Mouse (Mus musculus): ENCODE results near the gene Sbno2. TPM values are rescaled to one million over a fixed set of nuclear protein-coding genes. Genes with fewer than 3 reads are reported as not detected.
A peak's percentile ranks its signal among the peaks of the same experiment; 100 is the strongest.

Sbno2 gene
- polyA plus RNA-seq, 1 experiment from 2014 or later = 14.1 TPM

GRCm38 (mm10) chr10:80080396-80081070 lies 24.8 kb downstream of the Sbno2 start:
- Histone ChIP-seq H3K4me3 (ENCODE audit: low read depth, low read length) (no peak overlapping the region), H3K4me2 (ENCODE audit: low read length) (no peak overlapping the region), H3K4me1 (replicated peaks; ENCODE audit: control insufficient read depth, insufficient read depth, low read length) (no peaks in the 10 kb centered on the region), H3K27me3 (replicated peaks; ENCODE audit: control insufficient read depth, insufficient read depth, low read length) (no peaks in the 10 kb centered on the region), H3K9me3 (ENCODE audit: control insufficient read depth, low read length) (no peaks in the 10 kb centered on the region), H3K36me3 (ENCODE audit: control insufficient read depth, insufficient read depth, low read length) (peaks cover 56% of the 10 kb centered on the region), H3K27ac (ENCODE audit: low read depth) (no peak overlapping the region), H3K9ac (ENCODE audit: low read length) (no peak overlapping the region)
- ATAC-seq (replicated peaks; ENCODE audit: low FRiP score, low TSS enrichment, low read depth) = no peak
- DNase-seq (ENCODE audit: low spot score) = no peak
- 81% methylated on average over 16 of the region's 16 CpGs for WGBS

DNA sequence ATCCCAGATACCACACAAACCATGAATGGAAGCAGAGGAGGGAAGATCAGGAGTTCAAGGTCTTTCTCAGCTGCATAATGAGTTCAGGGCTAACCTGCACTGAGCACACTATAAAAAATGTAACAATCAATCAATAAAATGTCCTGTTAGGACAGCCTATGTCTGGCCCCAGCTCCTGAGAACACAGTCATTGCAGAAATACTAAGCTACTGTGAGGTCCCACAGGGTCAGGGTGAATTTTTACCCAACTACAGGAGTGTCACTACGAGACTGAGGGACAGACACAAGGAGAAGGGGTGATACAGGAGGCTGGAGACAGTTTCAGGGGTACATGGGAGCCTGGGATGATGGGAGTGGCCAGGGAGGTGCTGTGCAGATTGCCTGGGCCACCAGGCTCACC lies 27.0 kb downstream of the Sbno2 start:
- WGBS = 87% methylated on average over 1 of the region's 1 CpGs
- Histone ChIP-seq H3K4me3 (ENCODE audit: low read depth, low read length) (no peak overlapping the region), H3K9ac (ENCODE audit: low read length) (no peak overlapping the region), H3K36me3 (ENCODE audit: control insufficient read depth, insufficient read depth, low read length) (peaks cover 36% of the 10 kb centered on the region), H3K27me3 (replicated peaks; ENCODE audit: control insufficient read depth, insufficient read depth, low read length) (no peaks in the 10 kb centered on the region), H3K4me1 (replicated peaks; ENCODE audit: control insufficient read depth, insufficient read depth, low read length) (peaks cover 5% of the 10 kb centered on the region; the same call in 1 of the 2 replicates), H3K9me3 (ENCODE audit: control insufficient read depth, low read length) (no peaks in the 10 kb centered on the region), H3K4me2 (ENCODE audit: low read length) (no peak overlapping the region), H3K27ac (ENCODE audit: low read depth) (no peak overlapping the region)
- DNase-seq (ENCODE audit: low spot score) (no peak), ATAC-seq (replicated peaks; ENCODE audit: low FRiP score, low TSS enrichment, low read depth) (no peak)

DNA sequence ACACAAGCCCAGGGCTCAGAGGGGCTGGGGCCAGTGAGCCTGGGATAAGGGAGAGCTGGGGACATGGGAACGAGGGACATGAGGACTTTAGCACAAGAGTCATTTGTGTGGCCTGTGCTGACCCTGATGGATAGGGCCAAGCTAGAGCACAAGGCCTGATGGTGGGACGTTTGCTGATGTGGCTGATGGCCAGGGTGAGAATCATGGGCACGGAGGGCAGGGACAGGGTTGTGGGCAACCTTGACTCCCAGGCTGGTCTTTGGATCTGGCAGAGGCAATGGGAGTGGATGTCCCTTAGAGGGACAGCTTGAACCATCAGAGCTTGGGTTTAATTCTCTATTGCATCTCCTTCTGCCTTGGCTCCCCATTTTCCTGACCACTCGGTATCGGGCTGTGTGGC lies 28.1 kb downstream of the Sbno2 start:
- H3K27ac ChIP-seq (ENCODE audit: low read depth) = no peak overlapping the region
- H3K36me3 ChIP-seq (ENCODE audit: control insufficient read depth, insufficient read depth, low read length) = peaks cover 30% of the 10 kb centered on the region
- no peak for ATAC-seq (replicated peaks; ENCODE audit: low FRiP score, low TSS enrichment, low read depth)
- H3K9ac ChIP-seq (ENCODE audit: low read length) = no peak overlapping the region
- WGBS = 79% methylated on average over 5 of the region's 5 CpGs
- H3K4me2 ChIP-seq (ENCODE audit: low read length) = no peak overlapping the region
- no peaks in the 10 kb centered on the region for H3K9me3 ChIP-seq (ENCODE audit: control insufficient read depth, low read length)
- H3K4me1 ChIP-seq (replicated peaks; ENCODE audit: control insufficient read depth, insufficient read depth, low read length) = peaks cover 5% of the 10 kb centered on the region; the same call in 1 of the 2 replicates
- no peak for DNase-seq (ENCODE audit: low spot score)
- no peak overlapping the region for H3K4me3 ChIP-seq (ENCODE audit: low read depth, low read length)
- no peaks in the 10 kb centered on the region for H3K27me3 ChIP-seq (replicated peaks; ENCODE audit: control insufficient read depth, insufficient read depth, low read length)

DNA sequence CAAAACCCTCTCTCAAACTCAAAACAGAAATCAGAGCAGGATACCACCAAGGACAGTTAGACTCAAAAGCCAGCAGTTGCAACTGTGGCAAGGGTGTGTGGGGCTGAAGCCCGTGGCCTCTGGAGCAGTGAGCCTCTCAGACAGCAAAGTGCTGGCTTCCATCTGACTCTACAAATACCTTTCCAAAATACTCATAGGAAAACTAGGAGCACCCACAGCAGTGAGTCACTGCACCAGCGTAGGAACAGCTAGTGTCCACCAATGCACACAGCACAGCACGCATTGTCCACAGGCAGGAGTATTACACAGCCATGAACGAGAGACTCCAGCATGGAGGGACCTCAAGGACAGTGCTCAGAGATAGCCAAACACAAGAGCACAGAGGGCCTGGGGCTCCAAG lies 29.0 kb downstream of the Sbno2 start:
- H3K9ac ChIP-seq (ENCODE audit: low read length) = no peak overlapping the region
- H3K4me2 ChIP-seq (ENCODE audit: low read length) = no peak overlapping the region
- no peak overlapping the region for H3K4me3 ChIP-seq (ENCODE audit: low read depth, low read length)
- 87% methylated on average over 4 of the region's 4 CpGs for WGBS
- H3K36me3 ChIP-seq (ENCODE audit: control insufficient read depth, insufficient read depth, low read length) = peaks cover 29% of the 10 kb centered on the region
- no peak for DNase-seq (ENCODE audit: low spot score)
- no peaks in the 10 kb centered on the region for H3K27me3 ChIP-seq (replicated peaks; ENCODE audit: control insufficient read depth, insufficient read depth, low read length)
- no peaks in the 10 kb centered on the region for H3K9me3 ChIP-seq (ENCODE audit: control insufficient read depth, low read length)
- ATAC-seq (replicated peaks; ENCODE audit: low FRiP score, low TSS enrichment, low read depth) = no peak
- peaks cover 10% of the 10 kb centered on the region for H3K4me1 ChIP-seq (replicated peaks; ENCODE audit: control insufficient read depth, insufficient read depth, low read length)
- H3K27ac ChIP-seq (ENCODE audit: low read depth) = no peak overlapping the region

- H3K9me3 ChIP-seq (ENCODE audit: control insufficient read depth, low read length) = no peaks in the 10 kb centered on the region
- peaks cover 25% of the 10 kb centered on the region for H3K36me3 ChIP-seq (ENCODE audit: control insufficient read depth, insufficient read depth, low read length)
- no peak overlapping the region for H3K4me2 ChIP-seq (ENCODE audit: low read length)
- H3K4me3 ChIP-seq (ENCODE audit: low read depth, low read length) = no peak overlapping the region
- ATAC-seq (replicated peaks; ENCODE audit: low FRiP score, low TSS enrichment, low read depth) (no peak), DNase-seq (ENCODE audit: low spot score) (no peak)
- H3K27me3 ChIP-seq (replicated peaks; ENCODE audit: control insufficient read depth, insufficient read depth, low read length) = no peaks in the 10 kb centered on the region
- WGBS = 57% methylated on average over 1 of the region's 1 CpGs
- H3K9ac ChIP-seq (ENCODE audit: low read length) = no peak overlapping the region
- no peak overlapping the region for H3K27ac ChIP-seq (ENCODE audit: low read depth)
- H3K4me1 ChIP-seq (replicated peaks; ENCODE audit: control insufficient read depth, insufficient read depth, low read length) = peaks cover 13% of the 10 kb centered on the region
These were observed 29.4 kb downstream of the Sbno2 start for GRCm38 (mm10) chr10:80075924-80076323.

DNA sequence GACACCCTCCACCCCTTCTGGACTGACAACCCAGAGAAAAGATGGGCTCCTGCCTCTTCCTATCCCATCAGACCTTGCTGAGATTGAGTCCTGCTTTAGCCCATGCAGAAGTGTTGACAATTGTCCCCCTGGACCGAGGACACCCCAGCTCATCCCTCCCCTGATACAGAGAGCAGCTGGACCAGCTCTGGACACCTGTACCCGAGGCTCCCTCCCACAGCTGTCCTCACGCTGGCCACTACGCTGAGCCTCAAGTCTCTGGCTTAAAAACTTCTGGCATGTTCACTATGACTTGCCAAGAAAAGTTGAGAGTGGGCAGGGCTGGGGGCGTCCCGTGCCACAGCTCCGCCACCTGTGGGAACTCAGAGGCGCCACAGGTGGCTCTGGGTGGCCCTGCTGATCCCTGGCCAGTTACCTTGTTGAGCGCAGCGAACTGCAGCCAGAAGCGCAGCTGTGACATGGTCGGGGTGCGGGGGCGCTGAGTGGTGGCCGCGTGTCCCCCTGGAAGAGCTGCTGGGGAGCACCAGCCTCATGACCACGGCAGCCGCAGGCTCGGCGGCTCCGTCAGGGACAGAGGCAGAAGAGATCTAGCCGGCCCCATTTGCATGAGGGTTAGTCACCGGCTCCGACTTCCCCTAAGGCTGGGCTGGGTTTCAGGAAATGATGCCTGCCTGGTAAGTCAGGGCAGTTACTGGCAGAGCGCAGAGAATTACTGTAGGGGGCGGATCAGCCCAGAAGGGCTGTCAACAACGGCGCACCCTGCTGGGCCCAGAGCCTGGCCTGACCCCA lies 30.4 kb downstream of the Sbno2 start:
- Histone ChIP-seq H3K4me2 (ENCODE audit: low read length) (peak overlapping the region; percentile 41), H3K36me3 (ENCODE audit: control insufficient read depth, insufficient read depth, low read length) (peaks cover 16% of the 10 kb centered on the region), H3K27ac (ENCODE audit: low read depth) (no peak overlapping the region; the same call in 1 of the 2 replicates), H3K27me3 (replicated peaks; ENCODE audit: control insufficient read depth, insufficient read depth, low read length) (no peaks in the 10 kb centered on the region), H3K4me1 (replicated peaks; ENCODE audit: control insufficient read depth, insufficient read depth, low read length) (peaks cover 13% of the 10 kb centered on the region), H3K9me3 (ENCODE audit: control insufficient read depth, low read length) (no peaks in the 10 kb centered on the region), H3K4me3 (ENCODE audit: low read depth, low read length) (no peak overlapping the region), H3K9ac (ENCODE audit: low read length) (0 out of 2 replicates have a peak overlapping the region, but pooled peaks have one; percentile 10)
- peak; percentile 73 for ATAC-seq (replicated peaks; ENCODE audit: low FRiP score, low TSS enrichment, low read depth)
- peak; percentile 69 for DNase-seq (ENCODE audit: low spot score)
- 22% methylated on average over 28 of the region's 28 CpGs for WGBS

DNA sequence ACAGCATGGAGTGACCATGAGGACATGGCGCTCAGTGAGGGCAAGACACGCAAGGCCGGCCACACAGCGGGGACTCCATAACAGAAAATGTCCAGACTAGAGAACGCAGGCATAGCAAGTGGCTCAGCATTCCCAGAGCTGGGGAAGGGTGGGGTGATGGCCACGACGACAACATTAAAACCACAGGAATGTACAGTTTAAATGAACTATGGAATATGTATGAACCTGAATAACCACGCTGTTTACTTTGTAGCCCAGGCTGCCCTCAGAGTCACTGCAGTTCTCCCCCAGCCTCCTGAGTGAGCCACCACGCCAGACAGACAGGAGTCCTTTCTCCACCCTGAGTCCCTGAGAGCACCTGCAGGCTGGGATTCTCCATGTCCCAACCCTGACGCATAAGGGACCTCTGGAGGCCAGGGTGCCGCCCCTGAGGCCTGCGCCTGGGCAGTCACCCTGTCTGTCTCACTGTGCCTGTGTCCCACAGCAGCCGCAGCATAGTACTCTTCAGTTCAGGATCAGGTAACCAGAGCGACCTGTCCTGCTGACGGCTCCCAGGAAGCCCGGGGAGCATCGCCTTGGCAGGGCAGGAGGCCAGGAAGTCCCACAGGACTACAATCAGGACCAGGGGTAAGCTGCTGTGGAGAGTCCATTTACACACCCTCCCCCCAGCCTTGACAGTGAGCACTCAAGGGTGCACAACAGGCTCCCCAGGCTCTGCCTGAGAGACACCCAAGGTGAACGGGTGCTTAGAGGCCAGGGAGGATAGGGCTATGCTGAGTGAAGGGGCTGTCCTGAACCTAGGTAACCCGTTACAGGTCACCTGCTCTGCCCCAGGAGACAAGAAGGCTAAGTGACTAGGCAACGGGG lies 32.5 kb downstream of the Sbno2 start:
- Histone ChIP-seq H3K4me2 (ENCODE audit: low read length) (no peak overlapping the region), H3K27me3 (replicated peaks; ENCODE audit: control insufficient read depth, insufficient read depth, low read length) (no peaks in the 10 kb centered on the region), H3K27ac (ENCODE audit: low read depth) (no peak overlapping the region), H3K4me3 (ENCODE audit: low read depth, low read length) (no peak overlapping the region), H3K36me3 (ENCODE audit: control insufficient read depth, insufficient read depth, low read length) (peaks cover 7% of the 10 kb centered on the region; the same call in 1 of the 2 replicates), H3K4me1 (replicated peaks; ENCODE audit: control insufficient read depth, insufficient read depth, low read length) (peaks cover 13% of the 10 kb centered on the region), H3K9me3 (ENCODE audit: control insufficient read depth, low read length) (no peaks in the 10 kb centered on the region), H3K9ac (ENCODE audit: low read length) (no peak overlapping the region)
- 83% methylated on average over 20 of the region's 20 CpGs for WGBS
- DNase-seq (ENCODE audit: low spot score) (no peak), ATAC-seq (replicated peaks; ENCODE audit: low FRiP score, low TSS enrichment, low read depth) (no peak)

GRCm38 (mm10) chr10:80071516-80071900 lies 33.9 kb downstream of the Sbno2 start:
- 88% methylated on average over 3 of the region's 3 CpGs for WGBS
- Histone ChIP-seq H3K4me1 (replicated peaks; ENCODE audit: control insufficient read depth, insufficient read depth, low read length) (peaks cover 13% of the 10 kb centered on the region), H3K4me3 (ENCODE audit: low read depth, low read length) (no peak overlapping the region), H3K27ac (ENCODE audit: low read depth) (peak overlapping the region; percentile 64), H3K27me3 (replicated peaks; ENCODE audit: control insufficient read depth, insufficient read depth, low read length) (no peaks in the 10 kb centered on the region), H3K4me2 (ENCODE audit: low read length) (no peak overlapping the region), H3K36me3 (ENCODE audit: control insufficient read depth, insufficient read depth, low read length) (peaks cover 9% of the 10 kb centered on the region), H3K9me3 (ENCODE audit: control insufficient read depth, low read length) (no peaks in the 10 kb centered on the region), H3K9ac (ENCODE audit: low read length) (0 out of 2 replicates have a peak overlapping the region, but pooled peaks have one; percentile 10)
- ATAC-seq (replicated peaks; ENCODE audit: low FRiP score, low TSS enrichment, low read depth) (no peak), DNase-seq (ENCODE audit: low spot score) (no peak)

All from intestine, embryonic 14.5 days (tissue).